Mouse (Mus musculus): ENCODE data around the gene Msrb1. TPM values are rescaled to one million over a fixed set of nuclear protein-coding genes. Genes with fewer than 3 reads are reported as not detected.

Msrb1 gene
- total RNA-seq, 2 experiments from 2014 or later, result 139 to 179 TPM

DNA sequence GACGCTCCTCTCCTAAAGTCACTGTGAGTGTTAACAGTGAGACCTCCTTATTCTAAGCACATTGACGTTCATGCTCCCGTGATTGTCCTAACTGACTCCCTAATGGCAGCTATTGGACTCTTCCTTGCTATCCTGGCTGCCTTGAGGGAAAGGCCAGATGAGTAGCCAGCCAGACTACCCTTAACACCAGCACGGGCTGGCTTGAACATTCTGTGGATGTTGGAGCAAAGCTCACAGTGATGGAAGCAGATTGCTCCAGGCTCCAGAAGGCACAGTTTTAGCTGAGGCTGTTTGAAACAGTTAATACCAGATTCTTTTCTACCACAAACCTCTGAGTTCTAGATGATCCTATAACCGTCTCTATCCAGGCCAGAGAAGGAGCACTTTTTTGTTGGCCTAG lies 7.5 kb downstream of the Msrb1 start:
- DNase-seq (ENCODE audit: low spot score), result no peak

DNA sequence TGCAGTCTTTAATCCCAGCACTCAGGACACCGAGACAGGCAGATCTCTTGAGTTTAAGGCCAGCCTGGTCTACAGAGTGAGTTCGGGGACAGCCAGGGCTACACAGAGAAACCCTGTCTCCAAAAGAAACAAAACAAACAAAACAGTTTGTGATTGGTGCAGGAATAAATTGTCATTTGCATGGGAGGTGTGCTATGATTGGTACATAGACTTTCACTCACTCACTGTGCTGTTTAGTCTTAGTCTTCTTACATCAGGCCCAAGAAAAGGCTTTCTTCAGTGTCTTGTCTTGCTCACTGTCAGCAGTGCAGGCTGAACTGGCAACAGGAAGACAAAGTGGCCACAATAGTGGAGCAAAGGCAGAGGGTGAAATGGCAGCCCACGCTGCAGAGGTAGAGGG lies 7.9 kb downstream of the Msrb1 start:
- DNase-seq (ENCODE audit: low spot score), result no peak

DNA sequence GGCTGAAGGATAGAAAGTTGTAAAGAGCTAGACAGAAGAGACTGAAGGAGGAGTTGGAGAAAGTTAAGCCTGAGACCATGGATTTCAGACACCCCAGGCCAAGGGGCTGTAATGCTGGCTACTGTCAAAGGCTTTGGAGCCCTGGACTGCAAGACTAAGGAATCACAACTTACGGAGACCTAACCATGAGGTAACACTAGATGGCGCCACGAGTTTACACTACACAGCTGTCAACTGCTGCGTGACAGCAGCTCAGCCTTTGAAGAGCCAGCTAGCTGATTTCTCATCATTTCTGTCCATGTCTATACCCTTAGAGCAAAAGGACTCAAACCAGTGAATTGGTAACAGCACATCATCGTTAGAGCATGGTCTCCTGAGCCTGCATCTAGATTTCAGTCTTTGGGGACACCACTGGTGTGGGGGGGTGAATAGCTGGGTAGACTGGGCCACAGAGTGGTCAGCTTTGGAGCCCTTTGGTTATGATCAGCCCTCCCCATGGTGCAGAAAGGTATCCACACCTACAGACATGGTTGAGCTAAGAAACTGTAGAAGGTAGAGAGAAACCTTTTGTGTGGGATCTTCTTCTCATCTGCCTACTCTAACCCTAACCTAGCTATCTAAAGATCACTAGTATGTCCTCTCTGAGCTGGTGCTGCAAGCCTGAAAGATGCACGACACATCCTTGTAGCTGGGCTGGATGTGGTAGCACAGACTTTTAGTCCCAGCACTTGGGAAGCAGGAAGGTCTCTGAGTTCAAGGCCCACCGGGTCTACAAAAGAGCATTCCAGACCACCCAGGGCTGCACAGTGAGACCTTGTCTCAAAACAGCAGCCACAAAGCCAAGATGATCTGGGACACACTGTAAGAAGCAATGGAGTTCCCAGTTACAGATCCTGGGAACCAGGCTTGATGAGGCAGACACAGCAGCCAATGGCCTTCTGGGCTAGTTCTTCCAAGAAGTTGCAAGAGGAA lies 9.4 kb downstream of the Msrb1 start:
- peak; percentile 88 for DNase-seq (ENCODE audit: low spot score)

DNA sequence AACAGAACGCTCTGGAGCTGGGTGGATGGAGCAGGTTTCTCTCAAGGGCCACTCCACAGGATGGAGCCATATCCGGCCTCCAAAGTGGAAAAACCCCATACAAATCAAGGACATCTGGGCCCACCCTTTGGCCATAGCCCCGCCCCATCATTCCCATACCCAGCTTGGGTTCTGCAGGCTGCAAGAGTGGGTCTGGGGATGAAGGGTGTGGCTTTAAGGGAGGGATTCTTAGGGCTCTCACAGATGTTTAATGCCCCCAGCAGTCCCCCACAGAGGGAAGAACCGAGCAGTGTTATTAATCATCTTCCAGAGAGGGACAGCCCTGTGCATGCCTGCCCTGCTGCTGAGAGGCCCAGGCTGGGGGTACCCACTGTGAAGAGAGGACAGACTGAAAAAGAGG lies 10.5 kb downstream of the Msrb1 start:
- DNase-seq (ENCODE audit: low spot score), result no peak

DNA sequence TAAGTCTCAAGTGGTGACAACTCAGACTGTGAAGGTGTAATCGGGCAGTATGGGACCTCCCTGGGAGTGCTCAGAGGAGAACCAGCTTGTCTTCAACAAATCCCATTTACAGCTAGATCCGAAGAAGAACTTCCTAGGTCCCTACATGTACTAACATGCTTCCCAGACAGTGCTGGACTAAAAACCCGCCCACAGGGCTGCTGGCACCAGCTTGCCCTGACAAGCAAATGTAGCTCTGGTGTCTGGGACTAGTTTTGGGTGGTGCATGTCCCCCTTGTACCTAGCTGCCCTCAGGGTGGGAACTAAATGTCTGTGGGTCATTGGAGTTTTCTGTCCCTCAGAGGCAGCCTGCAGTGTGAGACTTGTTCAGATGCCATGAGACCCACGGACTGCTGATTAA lies 15.1 kb downstream of the Msrb1 start:
- DNase-seq (ENCODE audit: low spot score), result no peak

DNA sequence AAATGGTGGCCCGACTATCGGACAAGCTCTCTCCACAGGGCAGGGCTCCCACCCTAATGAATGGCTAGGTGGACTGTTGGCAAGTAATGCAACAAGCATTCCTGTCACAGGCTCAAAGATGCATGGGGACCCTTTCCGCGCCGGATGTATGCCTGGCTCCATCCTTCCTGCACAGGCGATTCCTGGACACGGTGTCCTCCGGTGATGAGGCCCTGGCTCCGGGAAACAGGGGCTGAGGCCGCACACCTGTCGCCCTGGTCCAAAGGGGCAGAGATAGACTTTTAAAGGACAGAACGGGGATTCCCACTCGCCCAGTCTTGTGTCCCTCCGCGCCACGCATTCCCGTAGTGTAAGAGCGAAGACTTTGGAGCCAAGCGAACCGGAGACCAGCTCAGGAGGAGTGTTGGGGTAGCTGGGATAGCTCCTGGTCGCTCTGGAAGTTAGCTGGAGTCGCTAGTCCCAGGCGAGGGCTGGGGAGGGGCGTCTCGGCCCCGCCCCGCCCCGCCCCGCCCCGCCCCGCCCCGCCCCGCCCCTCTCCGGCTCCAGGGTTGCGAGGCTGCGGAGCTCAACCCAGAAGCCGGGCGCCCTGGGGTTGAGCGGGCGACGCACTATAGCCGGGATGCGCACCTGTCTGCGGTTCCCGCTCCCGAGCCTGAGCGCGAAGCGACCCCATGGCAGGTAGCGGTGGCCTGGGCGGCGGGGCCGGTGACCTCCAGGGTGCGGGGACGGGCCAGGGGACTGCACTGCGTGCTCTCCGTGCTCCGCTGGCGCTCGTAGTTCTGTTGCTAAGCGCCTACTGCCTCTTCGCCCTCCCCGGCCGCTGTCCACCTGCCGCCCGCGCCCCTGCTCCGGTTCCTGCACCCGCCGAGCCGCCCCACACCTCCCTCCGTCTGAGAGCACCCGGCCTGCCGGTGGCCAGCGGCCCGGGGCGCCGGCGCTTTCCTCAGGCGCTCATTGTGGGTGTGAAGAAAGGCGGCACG lies 16.3 kb downstream of the Msrb1 start, which contains the start of gene Hs3st6:
TSS of gene Hs3st6 (plus strand) at position 574 of the 980 bp plus-strand sequence.
- no peak for DNase-seq (ENCODE audit: low spot score)

DNA sequence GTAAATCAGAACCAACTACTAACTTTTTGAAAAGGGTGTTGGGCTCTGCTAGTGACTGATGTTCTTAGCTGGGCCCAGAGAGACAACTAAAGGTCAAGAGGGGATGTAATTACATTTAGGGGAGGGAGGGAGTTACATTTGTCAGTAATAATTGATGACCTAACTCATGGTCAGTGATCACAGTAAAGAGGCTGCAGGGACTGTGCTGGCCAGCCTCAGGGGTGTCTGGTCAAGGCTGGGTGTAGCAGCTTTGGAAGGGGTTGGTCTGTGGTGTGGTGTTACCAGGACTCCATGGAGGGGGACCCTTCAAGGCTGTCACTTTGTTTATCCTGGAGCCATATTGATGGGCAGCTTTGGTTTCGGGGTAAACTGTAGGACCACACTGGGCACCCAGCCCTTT lies 21.0 kb downstream of the Msrb1 start:
- no peak for DNase-seq (ENCODE audit: low spot score)

DNA sequence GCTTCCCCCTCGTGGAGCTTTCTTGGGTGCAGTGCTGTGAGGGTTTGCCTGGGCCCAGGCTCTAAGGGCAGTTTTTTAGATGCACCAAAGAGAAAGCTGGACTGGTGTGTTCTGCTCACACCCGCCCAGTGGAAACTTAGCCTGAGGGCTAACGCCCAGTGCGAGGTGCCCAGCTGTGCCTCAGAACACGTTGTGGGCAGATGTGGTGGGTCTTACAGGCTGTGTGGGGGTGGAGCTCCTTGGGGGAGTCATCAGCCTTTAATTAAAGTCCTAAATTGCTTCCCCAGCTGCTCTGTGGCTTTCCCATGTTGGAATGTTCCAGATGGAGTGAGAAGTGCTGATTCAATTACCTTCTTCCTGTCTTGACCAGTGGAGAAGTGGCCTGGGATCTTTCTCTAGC lies 24.7 kb downstream of the Msrb1 start:
- no peak for DNase-seq (ENCODE audit: low spot score)

DNA sequence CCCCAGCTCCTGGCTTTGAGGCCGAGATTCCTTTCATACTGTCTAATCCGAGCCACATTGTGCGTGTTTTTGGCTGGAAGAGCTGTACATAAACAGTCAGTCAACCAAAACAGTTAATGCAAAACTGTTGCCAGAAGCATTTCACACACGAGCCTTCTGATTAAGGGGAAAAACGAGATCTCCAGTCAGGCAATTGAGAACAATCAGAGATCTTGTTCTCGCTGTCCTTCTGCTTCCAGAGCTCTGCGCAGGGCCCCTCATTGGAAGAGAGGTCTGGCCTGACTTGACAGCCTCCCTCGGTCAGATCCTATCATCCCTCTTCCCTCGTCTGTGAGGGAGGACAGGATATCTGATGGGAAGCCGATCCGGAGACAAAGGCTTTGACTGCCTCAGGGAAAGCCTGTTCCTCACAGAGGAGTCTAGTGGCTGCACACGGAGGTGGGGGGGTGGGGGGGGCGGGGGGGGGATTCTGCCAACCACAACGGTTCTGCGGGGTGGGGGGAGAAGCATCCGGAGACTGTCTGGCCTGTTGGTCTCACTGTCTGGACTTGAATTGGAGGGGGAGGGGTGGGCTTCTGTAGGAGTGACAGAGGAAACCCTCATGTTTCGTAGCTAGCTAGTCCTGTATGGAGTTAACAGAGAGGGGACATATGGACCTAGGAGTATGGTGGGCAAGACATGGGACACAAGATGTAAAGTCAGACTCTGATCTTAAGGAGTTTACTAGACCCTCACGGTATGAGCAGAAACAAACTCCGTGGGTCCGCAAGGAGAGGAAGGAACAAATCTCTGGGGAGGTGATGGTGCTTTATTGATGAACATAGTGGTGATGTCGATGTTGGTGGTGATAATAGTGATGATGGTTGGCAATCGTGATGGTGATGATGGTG lies 28.8 kb downstream of the Msrb1 start:
- no peak for DNase-seq (ENCODE audit: low spot score)

DNA sequence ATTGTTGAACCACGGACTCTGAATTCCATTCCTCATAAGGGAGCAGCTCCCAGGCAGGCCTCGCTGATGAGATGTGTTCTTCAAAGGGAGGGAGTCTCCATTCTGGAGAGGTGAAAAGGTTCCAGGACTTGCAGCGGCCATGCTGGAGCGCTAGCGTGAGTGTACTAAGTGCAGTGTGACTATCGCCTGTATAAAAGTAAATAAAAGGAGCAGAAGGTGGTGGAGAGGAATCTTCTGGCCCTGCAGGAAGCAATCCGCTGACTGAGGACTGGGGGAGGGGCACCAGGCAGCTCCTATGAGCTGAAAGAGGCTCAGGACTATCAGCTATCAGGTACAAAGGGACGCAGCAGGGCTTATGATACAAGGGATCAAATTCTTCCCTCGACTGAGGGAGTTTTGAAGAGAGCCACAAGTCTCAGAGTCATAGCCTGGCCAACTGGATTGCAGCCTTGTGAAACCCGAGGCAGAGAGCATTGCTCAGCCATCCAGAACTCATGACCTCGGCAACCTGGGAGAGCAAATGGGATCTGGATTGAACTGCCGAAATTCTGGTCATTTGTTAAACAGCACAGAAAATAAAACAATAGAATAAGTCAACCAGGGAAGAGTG lies 29.9 kb downstream of the Msrb1 start:
- no peak for DNase-seq (ENCODE audit: low spot score)

DNA sequence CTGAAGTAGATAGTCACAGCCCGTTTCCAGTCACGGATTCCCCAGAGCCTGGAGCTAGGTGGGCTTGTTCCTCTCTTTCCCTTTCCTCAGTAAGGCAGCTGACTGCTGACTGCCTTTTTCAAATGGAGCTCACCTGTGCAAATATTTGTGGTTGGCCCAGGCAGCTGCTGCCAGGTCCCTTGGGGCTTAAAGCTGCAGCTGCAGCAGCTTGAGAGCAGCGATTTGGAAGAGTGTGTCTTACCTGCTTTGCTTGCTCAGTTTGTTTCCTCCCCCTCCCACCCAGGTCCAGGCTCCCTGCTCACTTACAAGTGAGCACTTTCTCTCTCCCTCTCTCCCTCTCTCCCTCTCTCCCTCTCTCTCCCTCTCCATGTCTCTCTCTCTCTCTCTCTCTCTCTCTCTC lies 32.7 kb downstream of the Msrb1 start:
- DNase-seq (ENCODE audit: low spot score), result no peak

DNA sequence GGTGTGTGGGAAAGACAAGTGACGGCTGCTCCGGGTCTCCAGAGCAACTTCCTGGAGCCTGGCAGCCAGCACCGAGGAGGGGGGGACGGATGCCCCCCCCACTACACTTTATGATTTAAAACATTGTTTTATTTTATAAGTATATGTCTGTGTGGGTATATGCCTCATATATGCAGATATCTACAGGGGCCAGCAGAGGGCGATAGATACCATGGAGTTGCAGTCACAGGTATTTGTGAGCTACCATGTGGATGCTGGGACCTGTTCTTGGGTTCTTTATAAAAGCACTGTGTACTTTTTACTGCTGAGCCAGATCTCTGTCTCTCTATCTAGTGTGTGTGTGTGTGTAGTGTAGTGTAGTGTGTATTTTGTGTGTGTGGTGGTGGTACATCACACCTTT lies 36.8 kb downstream of the Msrb1 start:
- DNase-seq (ENCODE audit: low spot score), result no peak

DNA sequence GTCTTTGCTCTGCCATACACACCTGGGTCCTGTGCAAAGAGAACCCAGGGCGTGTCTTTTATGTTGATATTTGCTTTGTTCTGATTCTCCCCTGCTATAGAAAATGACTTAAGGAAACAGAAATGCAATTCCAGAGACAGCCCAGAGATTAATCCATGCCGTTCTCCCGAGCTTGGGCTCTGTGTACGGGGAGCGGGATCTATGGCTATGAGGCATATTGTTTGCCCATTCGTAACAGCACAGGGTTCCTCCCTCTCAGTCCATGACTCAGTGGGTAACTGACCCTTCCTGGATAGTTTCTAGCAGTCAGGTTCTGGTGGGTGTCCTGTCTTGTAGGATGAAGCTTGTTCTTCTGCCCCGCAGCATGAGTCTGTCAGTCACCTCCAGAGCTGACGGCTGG lies 38.7 kb downstream of the Msrb1 start:
- no peak for DNase-seq (ENCODE audit: low spot score)

DNA sequence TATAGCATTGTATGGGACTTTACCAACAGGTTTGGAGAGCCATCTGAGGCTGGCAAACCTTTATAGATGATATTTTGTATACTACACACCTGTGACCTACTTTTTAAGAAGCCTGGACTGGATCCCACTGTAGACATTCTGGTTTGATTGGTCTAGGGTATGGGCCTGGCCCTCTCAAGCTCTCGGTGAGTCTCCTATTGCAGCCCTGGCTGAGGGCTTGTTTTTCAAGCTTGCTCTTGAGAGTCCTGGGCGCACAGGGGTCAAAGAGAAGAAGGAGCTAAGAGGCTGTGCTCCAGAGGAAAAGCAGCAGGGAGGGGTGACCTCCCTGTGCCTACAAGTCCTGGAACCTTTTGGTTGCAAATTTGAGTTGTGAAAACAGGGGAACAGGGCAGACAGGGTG lies 40.6 kb downstream of the Msrb1 start:
- no peak for DNase-seq (ENCODE audit: low spot score)

DNA sequence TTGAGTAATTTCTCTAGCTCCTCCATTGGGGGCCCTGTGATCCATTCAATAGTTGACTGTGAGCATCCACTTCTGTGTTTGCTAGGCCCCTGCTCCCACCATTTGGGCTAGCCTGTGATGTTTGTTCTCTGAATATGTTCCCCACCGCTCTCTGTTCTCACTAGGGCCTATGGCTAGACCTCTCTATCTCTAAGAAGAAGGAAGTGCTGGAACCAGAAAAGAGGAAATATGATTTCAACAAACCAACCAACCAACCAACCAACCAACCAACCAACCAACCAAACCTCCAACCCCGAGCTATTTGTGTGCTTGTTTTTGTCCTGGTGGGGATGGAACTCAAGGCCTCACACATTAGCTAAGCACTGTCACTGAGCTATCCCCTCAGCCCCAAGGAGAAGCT lies 44.4 kb downstream of the Msrb1 start:
- no peak for DNase-seq (ENCODE audit: low spot score)

DNA sequence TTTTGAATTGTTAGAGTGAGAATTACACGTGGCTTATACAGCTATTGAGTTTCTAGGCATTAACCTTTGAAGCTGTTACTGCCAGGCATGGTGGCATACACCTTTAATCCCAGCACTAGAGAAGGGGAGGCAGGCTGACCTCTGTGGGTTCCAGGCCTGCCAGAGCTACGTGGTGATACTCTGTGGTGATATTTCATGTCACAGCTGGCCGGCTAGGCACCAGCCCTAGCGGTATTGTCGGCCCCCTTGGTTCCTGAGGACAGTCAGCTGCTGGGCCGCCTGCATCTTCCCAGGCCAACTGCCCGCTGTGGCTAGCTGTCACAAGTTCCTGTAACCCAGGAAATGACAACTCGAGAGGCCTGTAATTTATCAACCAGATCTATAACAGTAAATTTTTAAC lies 55.7 kb downstream of the Msrb1 start:
- DNase-seq (ENCODE audit: low spot score), result no peak
